Mouse (Mus musculus): Measurements from ENCODE around the gene Hnrnpul1. TPM values are rescaled to one million over a fixed set of nuclear protein-coding genes. Genes with fewer than 3 reads are reported as not detected.

Gene Hnrnpul1
- polyA plus RNA-seq, 1 experiment from 2014 or later: 123 TPM

DNA sequence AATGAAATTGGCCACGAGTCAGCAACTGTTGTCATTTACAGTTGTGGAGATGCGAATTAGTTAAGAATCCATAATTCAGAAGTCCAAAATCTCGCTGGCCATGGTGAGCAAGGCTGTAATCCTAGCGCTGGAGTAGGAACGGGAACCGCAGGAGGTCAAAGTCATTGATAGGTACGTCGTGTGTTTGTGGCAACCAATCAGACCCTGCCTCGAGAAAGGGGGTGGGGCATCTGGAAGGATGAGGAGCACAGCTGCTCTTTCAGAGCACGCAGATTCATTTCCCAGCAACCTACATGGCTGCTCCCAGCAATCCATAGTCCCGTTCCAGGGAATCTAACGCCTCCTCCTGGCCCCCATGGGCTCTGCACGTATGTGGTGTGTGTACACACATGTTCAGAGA lies 54.7 kb downstream of the Hnrnpul1 start:
- POLR2A ChIA-PET: no interaction called here
- H3K27me3 ChIP-seq: no peaks in the 10 kb centered on the region
- DNase-seq (ENCODE audit: low read depth, low spot score) (no peak), ATAC-seq (no peak)
- CTCF ChIA-PET: no interaction called here
- in situ Hi-C loops (cut with MboI; ENCODE audit: low pct_unique_long_range_greater_than_20kb): no loop called here
- TF ChIP-seq CTCF (IDR thresholded peaks at IDR 0.05): no peak

DNA sequence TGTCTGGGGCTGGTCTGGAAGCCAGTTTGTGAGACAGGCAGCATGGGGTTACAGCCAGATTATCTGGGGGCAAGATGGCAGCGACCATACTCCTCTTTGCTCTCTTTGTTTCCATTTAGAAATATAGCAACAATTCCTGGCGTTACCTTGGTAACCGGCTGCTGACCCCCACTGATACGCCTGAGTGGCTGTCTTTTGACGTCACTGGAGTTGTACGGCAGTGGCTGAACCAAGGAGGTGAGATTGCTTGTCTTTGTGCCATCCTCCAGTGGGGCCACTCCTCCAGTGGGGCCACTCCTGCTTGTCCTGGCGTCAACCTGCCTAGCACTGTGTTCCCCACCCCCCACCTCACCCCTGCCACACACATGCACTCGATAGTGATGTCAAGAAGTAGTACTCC lies 60.5 kb downstream of the Hnrnpul1 start:
- DNase-seq (ENCODE audit: low read depth, low spot score) (no peak), ATAC-seq (no peak)
- no peaks in the 10 kb centered on the region for H3K27me3 ChIP-seq
- ChIA-PET POLR2A (no interaction called here), CTCF (no interaction called here)
- in situ Hi-C loops (cut with MboI; ENCODE audit: low pct_unique_long_range_greater_than_20kb): no loop called here
- TF ChIP-seq CTCF (IDR thresholded peaks at IDR 0.05): no peak

DNA sequence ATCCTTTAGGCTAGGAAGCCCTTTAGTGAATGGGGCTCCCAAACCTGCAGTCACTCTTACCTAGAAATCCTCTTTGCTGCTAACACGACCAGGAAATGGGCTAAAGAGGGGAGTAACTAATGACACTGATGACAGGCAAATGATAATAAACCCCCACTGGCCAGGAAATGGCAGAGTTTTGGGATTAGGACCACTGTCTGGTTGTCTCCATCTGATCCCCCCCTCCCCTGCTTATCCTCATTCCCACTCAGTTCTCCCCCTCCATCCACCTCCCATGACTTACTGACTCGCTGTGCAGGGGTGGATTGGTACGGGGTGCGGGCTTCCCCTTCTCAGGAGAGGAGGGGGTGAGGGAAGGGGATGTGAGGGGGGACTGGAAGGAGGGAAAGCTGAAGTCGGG lies 64.5 kb downstream of the Hnrnpul1 start:
- no peak for ATAC-seq
- ChIA-PET POLR2A (no interaction called here), CTCF (no interaction called here)
- no peak for DNase-seq (ENCODE audit: low read depth, low spot score)
- in situ Hi-C loops (cut with MboI; ENCODE audit: low pct_unique_long_range_greater_than_20kb): no loop called here
- no peaks in the 10 kb centered on the region for H3K27me3 ChIP-seq
- no peak for TF ChIP-seq CTCF (IDR thresholded peaks at IDR 0.05)

DNA sequence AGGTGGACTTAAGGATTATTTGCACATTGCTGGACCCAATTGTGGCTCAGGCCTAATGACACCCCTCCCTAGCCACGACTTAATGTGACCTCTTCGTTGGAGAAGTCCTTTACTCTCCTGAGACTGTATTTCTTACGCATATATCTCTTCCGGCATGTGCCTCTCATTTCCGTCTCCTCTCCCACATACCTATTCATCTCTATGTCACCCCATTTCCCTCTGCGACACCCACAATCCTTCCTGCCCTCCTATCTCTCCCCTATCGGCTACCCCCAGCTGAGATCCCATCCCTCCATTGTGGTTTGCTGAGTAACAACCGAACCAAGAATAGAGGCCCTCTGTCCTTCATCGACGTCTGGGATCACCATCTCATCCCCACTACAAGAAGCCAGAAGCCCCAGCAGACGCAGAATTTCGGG lies 64.9 kb downstream of the Hnrnpul1 start:
- in situ Hi-C loops (cut with MboI; ENCODE audit: low pct_unique_long_range_greater_than_20kb): no loop called here

DNA sequence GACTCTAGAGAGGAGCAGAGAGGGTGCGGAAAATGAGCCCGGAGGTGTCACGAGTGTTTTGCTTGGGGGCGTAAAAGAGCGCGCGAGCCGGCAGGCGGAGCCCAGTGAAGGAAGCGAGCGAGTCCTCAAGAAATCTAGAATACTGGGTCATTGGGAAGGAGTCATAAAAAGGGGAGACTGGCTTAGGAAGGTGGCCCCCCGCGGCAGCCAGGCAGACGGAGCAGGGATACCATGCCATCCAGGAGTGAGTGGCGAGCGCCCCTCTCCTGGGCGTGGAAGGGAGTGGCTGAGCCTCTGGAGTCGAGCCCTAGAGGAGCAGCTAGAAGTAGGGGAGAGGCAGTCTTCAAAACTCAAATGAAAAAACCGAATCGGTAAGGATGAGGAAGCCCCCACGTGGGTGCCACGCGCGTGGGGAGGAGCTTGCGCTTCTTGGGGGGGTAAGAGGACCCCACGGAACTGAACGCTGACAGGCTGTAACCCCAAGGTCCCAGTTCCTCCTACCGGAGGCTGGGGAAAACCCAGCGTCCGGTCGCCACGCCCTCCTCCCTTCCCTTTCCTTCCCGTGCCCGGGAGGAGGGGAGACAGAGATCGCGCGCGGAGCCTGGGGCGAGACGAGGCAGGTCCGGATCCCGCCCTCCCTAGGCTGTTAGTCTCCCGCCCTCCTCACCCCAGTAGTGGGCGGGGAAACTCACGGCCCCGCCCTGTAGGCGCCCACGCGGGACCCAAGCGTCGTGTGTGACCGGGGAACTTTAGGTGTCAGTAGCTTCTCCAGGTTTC lies 65.6 kb downstream of the Hnrnpul1 start:
- no peak for DNase-seq (ENCODE audit: low read depth, low spot score)
- in situ Hi-C loops (cut with MboI; ENCODE audit: low pct_unique_long_range_greater_than_20kb): no loop called here
- peak; percentile 28 for ATAC-seq
- POLR2A ChIA-PET: interaction anchor here (1.0 kb wide), 1 partner anchor 30 kb away, joined by 3 read pairs; no protein-coding TSS in a partner anchor
- CTCF ChIA-PET: interaction anchor here (1.8 kb wide), 1 partner anchor 66 kb away, joined by 4 read pairs; no protein-coding TSS in a partner anchor
- no peaks in the 10 kb centered on the region for H3K27me3 ChIP-seq
- no peak for TF ChIP-seq CTCF (IDR thresholded peaks at IDR 0.05)

More for the DNA sequence above, 64.9 kb downstream of the Hnrnpul1 start:
- ChIA-PET CTCF (interaction anchor here (1.8 kb wide), 1 partner anchor 66 kb away, joined by 4 read pairs; no protein-coding TSS in a partner anchor), POLR2A (no interaction called here)
- DNase-seq (ENCODE audit: low read depth, low spot score): no peak
- ATAC-seq: no peak
- no peak for TF ChIP-seq CTCF (IDR thresholded peaks at IDR 0.05)
- no peaks in the 10 kb centered on the region for H3K27me3 ChIP-seq

DNA sequence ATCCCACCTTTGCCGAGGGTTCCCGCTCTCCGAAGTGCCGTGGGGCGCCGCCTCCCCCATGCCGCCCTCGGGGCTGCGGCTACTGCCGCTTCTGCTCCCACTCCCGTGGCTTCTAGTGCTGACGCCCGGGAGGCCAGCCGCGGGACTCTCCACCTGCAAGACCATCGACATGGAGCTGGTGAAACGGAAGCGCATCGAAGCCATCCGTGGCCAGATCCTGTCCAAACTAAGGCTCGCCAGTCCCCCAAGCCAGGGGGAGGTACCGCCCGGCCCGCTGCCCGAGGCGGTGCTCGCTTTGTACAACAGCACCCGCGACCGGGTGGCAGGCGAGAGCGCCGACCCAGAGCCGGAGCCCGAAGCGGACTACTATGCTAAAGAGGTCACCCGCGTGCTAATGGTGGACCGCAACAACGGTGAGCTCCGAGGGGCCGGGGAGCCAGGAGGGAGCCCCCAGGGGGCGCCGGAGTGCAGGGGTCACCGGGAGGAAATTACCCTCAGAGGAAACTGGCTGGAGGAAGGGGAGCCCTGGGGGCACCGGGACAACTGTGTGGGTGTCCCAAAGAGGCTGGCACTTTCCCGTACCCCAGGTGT lies 66.7 kb downstream of the Hnrnpul1 start:
- ChIA-PET POLR2A (interaction anchor here (1.0 kb wide), 1 partner anchor 32 kb away, joined by 3 read pairs; no protein-coding TSS in a partner anchor), CTCF (interaction anchor here (1.4 to 1.8 kb wide), 2 partner anchors 49 to 64 kb away, joined by 3 to 4 read pairs; no protein-coding TSS in a partner anchor)
- no peak for TF ChIP-seq CTCF (IDR thresholded peaks at IDR 0.05)
- peak; percentile 13 for ATAC-seq
- in situ Hi-C loops (cut with MboI; ENCODE audit: low pct_unique_long_range_greater_than_20kb): no loop called here
- DNase-seq (ENCODE audit: low read depth, low spot score): no peak
- H3K27me3 ChIP-seq: no peaks in the 10 kb centered on the region

DNA sequence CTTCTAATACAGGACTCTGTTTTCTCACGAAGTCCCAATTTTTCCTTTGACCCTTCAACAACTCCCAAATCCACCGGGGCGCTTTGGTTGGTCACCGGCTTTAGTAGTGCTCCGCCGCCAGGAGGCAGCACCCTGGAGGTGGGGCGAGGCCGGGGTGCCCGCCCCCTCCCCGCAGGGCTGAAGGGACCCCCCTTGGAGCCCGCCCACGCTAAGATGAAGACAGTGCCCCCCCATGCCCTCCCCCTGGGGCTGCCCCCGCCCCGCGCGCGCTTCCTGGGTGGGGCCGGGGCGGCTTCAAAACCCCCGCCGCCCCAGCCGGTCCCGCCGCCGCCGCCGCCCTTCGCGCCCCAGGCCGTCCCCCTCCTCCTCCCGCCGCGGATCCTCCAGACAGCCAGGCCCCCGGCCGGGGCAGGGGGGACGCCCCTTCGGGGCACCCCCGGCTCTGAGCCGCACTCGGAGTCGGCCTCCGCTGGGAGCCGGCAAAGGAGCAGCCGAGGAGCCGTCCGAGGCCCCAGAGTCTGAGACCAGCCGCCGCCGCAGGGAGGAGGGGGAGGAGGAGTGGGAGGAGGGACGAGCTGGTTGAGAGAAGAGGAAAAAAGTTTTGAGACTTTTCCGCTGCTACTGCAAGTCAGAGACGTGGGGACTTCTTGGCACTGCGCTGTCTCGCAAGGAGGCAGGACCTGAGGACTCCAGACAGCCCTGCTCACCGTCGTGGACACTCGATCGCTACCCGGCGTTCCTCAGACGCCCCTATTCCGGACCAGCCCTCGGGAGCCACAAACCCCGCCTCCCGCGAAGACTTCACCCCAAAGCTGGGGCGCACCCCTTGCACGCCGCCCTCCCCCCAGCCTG lies 67.7 kb downstream of the Hnrnpul1 start, which contains the start of gene Tgfb1:
TSS of gene Tgfb1 (plus strand) at position 323 of the 852 bp plus-strand sequence.
- ChIA-PET POLR2A (no interaction called here), CTCF (interaction anchor here (1.0 to 1.4 kb wide), 2 partner anchors 22 to 50 kb away, joined by 3 read pairs; no protein-coding TSS in a partner anchor)
- no peak for DNase-seq (ENCODE audit: low read depth, low spot score)
- H3K27me3 ChIP-seq: no peaks in the 10 kb centered on the region
- no peak for TF ChIP-seq CTCF (IDR thresholded peaks at IDR 0.05)
- in situ Hi-C loops (cut with MboI; ENCODE audit: low pct_unique_long_range_greater_than_20kb): no loop called here
- peak; percentile 37 for ATAC-seq

DNA sequence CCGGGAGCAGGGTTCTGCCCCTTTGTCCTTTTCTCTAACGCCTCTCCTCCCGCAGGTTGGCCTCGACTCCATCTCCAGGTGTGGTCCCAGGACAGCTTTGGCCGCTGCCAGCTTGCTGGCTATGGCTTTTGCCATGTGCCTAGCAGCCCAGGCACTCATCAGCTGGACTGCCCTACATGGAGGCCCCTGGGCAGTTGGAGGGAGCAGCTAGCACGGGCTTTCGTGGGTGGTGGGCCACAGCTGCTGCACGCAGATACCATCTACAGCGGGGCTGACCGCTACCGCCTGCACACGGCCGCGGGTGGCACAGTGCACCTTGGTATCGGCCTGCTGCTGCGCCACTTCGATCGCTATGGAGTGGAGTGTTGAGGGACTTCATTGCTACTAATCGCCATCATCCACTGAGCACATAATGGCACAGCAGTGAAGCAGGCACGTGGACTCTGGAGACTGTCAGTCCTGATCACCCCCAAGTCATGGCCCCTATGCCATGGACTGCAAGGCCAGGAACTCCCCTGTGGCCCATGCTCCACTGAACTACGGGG lies 68.6 kb downstream of the Hnrnpul1 start:
- ATAC-seq: no peak
- no peak for DNase-seq (ENCODE audit: low read depth, low spot score)
- POLR2A ChIA-PET: no interaction called here
- no peak for TF ChIP-seq CTCF (IDR thresholded peaks at IDR 0.05)
- no peaks in the 10 kb centered on the region for H3K27me3 ChIP-seq
- CTCF ChIA-PET: interaction anchor here (1.0 kb wide), 1 partner anchor 34 kb away, joined by 3 read pairs; no protein-coding TSS in a partner anchor
- in situ Hi-C loops (cut with MboI; ENCODE audit: low pct_unique_long_range_greater_than_20kb): no loop called here

DNA sequence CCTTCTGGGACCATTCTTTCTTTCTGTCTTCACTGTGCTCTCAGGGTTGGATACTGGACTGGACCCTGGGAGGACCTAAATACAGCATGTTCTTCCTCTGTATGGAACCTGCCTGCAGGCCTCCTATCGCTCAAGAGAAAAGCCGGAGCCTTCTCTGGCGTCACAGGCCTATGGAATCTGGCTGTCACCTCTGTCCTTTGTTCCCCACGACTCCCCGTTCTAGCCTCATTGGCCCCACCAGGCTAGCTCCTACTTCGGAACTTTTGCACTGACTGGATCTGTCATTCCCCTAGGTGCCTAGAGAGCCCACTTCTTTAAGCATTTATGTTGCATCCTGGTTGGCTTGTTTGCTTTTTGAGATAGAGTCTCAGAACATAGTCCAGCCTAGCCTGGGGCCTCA lies 69.9 kb downstream of the Hnrnpul1 start:
- no peaks in the 10 kb centered on the region for H3K27me3 ChIP-seq
- CTCF ChIA-PET: interaction anchor here (1.5 kb wide), 1 partner anchor 23 kb away, joined by 3 read pairs; no protein-coding TSS in a partner anchor

More for the DNA sequence above, 69.9 kb downstream of the Hnrnpul1 start:
- POLR2A ChIA-PET: no interaction called here
- TF ChIP-seq CTCF (IDR thresholded peaks at IDR 0.05): no peak
- ATAC-seq: no peak
- DNase-seq (ENCODE audit: low read depth, low spot score): no peak
- in situ Hi-C loops (cut with MboI; ENCODE audit: low pct_unique_long_range_greater_than_20kb): no loop called here
